Mouse (Mus musculus): ENCODE results near the gene Dnajc17.

Gene Dnajc17

DNA sequence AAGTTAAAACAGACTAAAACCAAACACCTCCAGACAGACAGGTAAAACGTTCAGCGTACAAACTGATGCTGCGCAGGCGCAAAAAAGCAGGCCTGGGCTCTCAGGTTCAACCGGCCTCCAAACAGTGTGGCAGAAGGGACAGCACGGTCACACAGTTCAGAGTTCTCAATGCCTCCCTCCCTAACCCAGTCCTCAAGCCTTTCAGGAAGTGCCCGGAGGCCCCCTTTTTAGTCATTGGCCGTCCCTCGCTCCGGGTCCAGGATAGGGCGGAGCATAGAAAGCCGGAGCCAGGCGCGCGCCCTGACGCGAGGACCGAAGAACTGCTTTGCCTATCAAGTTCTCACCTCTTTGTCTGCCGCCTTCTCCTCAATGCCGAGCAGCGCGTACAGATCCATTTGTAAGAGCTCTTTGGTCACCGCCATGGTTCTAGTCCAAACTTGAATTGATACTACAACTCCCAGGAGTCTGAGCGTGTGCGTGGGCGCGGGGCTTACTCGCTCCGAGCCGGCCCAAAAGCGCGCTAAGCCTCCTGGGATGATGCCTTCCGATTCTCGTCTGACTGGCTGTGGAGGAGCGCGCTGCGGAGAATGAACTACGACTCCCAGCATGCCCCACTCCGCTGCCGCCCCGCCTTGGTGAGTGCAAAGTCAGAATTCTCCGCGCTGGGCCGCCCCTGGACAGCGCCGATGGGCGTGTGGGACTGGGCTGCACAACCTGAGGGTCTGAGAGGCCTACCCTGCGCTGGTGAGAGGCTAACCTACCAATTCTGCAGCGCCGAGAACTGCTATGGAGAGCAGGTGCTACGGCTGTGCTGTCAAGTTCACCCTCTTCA, at the start of gene Dnajc17, which contains the start of gene Zfyve19:
TSS of gene Dnajc17 (minus strand) at position 452 of the 832 bp plus-strand sequence.
TSS of gene Zfyve19 (plus strand) at position 274 of the 832 bp plus-strand sequence.
- DNase-seq (ENCODE audit: low spot score), result peak; percentile 96

DNA sequence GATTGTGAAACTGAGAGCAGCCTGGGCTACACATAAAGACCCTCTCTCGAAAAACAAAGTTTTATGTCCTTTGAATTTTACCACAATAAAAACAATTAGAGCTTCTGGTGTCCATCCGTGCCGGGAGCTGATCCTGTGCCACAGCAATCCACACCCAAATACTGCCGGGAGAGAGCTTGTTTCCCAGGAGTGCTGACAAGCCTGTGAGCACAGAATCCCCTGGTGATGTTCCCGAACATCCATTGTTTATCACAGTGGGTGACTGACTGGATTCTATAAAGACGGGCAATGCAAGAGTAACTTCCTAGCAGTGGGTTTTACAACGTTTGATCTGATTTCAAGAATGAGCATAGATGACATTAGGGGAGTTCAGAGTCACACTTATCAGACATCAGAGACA, 46.4 kb upstream of the Dnajc17 start:
- no peak for DNase-seq (ENCODE audit: low spot score)

DNA sequence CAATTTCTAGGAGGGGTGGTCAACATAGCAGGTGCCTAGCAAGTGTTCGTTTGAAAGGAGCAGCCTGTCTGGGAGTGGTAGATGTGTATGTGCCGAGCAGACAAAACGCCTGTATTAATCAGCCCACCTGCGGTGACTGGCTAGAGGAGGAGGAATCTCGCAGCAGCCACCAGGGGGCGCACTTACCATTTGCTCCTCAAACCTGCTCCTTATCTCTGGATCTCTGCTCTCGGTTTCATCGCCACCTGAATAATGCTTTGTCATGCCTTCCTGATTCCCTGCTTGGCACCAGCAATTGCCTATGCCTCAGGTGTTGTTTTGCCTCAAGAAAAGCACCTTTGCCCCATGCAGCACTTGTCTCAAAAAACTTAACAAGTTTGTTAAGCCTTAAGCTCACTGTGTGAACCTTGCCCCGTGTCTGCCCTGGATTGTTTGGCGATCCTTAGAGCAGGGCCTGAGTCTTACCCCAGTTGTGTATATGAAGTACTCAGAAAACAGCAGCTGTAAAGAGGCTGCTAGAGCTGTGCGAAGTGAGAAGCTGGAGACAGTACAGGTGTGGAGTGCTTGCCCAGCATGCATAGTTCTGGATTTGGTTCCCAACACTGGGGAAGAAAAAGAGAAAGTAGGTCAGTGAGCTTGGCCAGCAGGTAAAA, 42.4 kb upstream of the Dnajc17 start:
- DNase-seq (ENCODE audit: low spot score), result peak; percentile 88

DNA sequence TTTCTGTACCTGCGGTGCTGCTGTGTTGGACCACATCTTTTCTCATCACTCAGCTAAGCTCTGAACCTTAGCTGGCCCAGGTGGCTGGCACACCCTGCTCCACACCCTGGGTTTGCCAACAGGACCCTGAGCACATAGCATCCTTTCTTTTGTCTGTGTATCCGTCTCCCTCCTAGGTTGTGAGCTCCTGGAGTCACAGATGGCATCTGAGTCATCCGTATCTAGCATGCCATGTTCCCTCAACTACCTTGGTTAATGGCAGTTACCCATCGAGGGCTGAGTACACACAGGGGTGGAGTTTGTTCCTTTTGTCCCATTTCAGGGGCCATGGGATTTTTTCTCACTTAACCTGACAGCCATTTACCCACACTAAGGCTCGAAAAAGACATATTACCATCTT, 41.8 kb upstream of the Dnajc17 start:
- DNase-seq (ENCODE audit: low spot score), result peak; percentile 24

DNA sequence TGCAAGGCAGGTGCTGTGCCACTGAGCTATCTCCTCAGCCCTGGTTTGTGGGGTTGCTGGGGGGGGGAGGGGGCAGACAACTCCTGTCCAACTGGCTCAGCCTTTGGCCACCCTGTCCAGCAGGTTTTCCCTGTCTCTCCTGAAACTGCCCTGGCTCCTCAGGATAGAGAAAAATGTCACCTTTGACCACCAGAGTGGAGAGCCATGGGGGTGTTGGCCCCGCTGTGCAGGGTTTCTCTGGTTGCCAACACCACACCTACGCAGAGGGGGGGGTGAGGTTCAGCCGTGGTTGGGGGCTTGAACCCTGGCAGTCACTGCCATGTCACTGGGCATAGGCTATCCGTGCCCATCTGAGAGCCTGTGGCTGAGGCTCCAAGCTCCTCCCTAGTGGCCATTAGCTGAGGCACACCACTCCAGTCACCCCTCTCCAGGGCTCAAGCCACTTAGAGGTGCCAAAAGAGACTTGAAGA, 41.0 kb upstream of the Dnajc17 start:
- DNase-seq (ENCODE audit: low spot score), result no peak

DNA sequence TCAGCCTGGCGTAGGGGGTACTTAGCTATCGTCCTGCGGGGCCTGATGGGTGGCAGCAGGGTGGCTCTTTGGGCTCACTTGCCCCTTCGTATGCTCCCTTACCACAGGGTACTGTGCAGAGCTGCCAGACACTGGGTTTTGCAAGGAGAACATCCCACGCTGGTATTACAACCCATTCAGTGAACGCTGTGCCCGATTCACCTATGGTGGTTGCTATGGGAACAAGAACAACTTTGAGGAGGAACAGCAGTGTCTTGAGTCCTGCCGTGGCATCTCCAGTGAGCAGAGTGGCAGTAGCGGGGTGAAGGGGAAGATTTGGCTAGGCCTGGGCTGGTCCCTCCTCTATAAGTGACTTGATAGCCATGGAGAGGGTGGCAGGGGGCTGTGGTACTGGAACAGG, 39.3 kb upstream of the Dnajc17 start:
- DNase-seq (ENCODE audit: low spot score), result no peak

DNA sequence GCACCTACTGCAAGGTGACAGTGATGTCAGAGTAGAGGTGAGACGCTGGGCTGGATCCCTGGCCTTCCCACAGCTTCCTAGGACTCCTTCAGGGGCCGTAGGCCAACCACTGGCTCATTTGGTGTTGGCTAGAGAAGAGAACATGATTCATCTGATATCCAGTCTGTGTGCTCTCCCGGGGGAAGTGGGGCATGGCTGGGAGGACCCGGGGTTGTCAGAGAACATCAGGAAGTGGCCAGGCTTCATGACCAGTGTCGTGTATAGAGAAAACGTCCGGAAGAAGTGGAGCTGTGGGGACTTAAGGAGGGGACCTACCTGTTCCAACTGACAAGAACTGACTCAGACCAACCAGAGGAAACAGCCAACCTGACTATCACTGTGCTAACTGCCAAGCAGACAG, 36.7 kb upstream of the Dnajc17 start:
- DNase-seq (ENCODE audit: low spot score), result no peak

DNA sequence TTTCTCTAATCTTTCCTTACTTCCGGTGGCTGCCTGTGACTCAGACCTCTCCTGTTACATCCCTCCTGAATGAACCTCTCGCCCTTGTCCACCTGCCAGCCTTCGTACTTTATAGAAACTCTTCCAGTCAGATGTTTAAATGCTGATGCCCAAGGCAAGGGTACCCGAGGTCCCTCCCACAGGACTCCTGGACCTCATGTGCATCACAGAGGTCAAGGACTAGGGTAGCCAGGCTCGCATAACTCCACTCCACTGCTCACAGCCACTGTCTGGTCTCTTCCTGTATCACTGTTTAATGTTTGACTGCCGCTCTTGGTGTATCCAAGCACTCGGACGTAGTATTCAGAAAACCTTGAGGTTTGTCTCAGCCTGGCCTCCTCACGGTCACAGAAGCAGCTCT, 34.0 kb upstream of the Dnajc17 start:
- DNase-seq (ENCODE audit: low spot score), result no peak

DNA sequence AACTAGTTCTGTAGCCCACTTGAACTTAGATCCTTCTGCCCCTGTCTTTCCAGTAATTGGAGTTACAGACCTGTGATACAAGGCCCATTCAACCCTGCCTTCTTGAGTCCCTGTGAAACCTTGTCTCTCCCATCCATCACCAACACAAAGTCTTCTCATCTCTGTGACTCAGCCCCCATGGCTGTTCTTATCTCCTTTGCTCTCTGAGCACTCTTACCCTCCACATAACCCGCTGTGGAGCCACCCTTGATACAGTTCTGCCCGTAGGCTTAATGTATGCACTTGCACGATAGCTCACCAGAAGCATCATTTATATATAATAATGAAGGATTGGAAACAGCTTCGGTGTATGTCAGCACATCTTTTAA, 32.2 kb upstream of the Dnajc17 start:
- DNase-seq (ENCODE audit: low spot score), result no peak

DNA sequence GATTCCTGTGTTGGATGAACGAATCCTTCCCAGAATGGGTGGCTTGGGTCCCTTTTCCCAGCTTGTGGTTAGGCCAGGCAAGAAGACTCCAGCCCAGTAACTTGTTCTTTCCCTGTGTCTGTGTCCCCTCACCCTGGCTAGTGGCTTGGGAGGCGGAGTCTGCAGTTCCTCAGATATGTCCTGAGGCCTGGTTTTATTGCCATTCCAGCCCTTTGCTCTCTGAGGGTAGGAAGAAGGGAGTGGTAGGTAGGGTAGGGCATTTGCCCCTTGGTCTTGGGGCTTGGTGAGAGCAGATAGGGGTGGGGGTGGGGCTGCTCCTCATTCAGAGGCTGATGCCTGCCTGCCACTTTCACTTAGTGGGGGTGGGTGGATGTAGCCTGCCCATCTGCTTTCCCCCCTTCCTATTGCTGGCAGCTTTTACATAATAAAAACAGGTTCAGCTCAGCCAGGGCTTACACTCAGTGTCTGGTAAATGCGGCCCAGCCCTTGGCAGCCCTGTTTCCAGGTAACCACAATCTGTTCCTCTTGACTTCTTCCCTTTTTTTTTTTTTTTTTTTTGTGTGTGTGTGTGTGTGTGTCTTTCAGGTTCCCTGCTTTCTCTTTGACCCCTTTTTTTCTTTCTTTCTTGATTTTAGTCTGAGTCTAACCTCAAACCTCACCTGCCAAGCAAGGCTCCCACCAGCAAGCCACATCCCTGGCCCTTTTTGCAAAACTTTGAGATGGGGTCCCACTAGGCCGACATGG, 31.7 kb upstream of the Dnajc17 start:
- DNase-seq (ENCODE audit: low spot score), result no peak

DNA sequence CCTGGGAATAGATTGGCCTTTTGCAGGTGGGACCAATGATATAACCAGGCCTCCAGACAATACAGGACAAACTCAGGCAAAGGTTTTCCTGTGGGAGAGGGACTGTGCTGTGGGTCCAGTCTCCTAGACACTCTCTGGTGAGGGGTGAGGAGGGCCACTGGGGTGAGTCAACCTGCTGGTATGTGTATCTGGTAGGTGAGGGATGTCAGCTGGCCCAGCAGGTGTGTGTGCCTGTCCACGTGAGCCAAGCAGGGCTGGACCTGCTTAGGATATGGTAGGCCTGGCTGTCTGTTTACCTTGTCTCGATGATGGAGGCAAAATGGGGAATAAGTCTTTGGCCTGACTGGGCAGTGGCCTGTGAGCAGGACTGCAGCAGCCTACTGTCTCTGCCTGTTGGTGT, 30.1 kb upstream of the Dnajc17 start:
- DNase-seq (ENCODE audit: low spot score), result no peak

DNA sequence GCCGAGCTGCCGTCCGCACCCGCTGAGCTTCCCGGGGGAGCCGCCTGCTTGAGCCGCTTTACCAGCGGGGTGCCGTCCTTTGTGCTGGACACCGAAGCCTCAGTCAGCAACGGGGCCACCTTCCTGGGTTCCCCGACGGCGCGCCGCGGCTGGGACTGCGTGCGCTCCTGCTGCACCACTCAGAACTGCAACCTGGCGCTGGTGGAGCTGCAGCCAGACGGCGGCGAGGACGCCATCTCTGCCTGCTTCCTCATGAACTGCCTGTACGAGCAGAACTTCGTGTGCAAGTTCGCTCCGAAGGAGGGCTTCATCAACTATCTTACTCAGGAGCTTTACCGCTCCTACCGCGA, 29.3 kb upstream of the Dnajc17 start:
- DNase-seq (ENCODE audit: low spot score), result peak; percentile 43

DNA sequence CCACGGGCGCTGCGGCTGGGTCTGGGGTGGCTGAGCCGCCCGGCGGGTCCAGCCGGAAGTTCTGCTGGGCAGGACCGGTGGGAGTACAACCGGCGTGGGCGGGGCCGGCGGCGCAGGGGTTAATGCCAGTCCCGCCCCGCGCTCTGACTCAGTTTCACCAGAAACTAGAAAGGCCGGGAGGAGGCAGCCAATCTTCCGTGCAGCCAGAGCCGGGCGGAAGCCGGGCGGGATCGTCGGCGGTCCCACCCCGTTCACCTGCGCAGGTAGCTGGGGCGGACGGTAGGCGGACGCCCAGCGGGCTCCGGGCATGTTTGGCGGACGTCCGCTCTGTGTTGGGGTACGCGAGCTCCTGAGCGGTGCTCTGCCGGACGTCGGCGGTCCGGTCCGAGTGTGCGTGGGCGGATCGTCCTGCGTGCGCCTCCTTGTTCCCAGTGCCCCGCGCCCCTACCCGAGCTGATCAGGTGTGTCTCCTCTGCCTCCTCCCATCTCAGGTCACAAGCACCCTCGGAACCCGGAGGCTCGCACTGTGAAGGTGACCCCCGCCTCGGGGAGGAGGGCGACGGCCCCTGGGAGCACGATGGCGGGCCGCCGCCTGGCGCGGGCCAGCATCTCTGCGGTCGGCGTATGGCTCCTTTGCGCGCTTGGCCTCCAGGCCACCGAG, 28.7 kb upstream of the Dnajc17 start, which contains the start of gene Spint1:
TSS of gene Spint1 (plus strand) at position 153 of the 661 bp plus-strand sequence.
- no peak for DNase-seq (ENCODE audit: low spot score)

DNA sequence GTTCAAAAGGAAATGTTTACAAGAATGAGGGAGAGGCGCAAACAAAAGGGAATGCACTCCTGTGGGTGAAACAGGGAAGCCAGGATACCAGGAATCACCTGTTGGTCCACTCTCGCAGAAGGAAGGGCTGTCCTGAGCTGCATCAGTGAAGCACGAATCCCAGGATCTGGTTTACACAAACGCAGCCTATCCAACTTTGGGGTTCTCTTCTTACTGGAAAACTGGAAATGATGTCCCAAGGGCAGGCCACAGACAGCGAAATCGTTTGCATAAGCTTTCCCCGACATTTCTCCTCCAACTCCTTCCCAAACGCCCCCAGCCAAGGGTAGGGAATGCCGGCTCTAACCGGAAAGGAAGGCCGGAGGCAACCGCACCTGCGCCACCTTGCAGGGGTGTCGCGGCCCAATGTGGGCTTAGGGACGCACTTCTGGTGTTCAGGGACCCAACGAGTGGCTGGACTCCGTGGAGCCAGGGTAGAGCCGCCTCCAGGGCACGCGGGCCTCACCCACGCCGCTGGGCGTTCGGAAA, 28.2 kb upstream of the Dnajc17 start:
- DNase-seq (ENCODE audit: low spot score), result peak; percentile 36

DNA sequence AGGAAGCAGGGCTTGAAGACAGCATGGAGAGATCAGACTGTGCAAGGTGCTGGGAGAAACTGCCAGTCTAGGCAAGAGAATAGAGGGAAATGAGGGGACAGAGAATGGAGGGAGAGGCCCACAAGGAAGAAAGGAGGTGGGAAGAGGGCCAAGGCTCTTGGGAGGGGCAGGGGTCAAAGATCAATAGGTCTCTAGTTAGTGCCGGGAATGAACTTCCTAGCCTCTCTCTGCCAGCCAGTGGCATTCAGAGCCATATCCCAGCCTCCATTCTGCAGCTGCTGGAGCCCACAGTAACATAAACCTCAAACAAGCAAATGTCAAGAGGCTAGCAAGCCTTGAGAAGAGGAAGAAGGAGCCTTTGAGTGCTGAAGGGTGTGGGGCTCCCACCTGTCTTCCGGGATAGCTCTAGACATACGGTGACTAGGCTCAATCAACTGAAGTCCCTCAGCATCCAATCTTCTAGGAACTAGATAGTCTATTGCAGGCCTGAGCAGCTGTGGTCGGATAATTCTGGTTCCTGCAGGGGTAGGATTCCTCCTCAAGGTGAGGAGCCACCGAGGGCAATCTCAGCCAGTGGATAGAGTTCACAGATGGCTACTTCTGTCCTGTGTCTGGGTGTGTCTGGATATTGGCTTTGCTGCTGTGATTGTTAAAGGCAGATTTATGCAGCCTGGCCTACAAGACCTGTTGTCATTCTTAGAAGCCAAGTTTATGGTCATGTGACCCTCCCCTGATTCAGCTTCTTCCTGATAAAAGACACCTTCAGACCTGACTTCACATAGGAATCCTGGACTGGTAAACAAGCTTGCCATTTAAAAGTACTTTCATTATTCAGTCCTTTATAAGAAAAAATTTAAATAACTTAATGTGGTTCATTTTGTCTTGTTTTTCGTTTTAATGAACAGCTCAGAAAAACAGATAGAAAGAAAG, 21.4 kb upstream of the Dnajc17 start, which contains the start of gene Ppp1r14d:
TSS of gene Ppp1r14d (minus strand) at position 132 of the 930 bp plus-strand sequence.
- no peak for DNase-seq (ENCODE audit: low spot score)

DNA sequence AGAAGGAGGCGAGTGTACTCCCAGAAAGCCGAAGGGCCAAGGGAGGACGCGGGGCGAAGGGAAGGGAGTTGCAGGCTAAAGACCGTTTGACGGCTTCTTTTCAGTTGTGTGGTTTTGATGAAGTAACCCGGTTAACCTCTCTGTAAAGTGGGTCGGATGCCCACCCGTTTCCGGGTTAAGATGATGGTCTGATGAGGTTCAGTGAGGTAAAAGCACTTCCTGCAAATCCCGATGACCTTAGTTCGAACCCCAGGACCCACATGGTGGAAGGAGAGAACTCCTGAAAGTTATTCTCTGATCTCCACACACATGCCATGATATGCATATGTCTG, 547 bp upstream of the Dnajc17 start:
- no peak for DNase-seq (ENCODE audit: low spot score)

DNA sequence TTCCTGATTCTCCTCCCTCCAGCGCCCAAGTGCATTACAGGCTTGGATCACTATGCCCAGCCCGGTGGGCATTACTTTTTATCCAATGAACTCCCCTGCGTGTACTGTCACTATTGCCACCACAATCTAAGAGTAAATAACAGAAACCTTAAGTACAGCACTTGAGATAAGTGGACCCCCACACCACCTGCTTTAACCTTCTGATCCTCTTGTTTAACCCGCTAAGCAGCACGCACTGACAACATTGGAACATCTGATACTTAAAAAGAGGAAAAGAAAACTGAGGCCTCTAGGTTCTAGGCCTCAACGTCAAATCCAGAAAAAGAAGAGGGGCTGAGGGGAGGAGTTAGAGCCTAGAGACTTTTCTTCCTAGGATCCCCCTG, 643 bp downstream of the Dnajc17 start:
- no peak for DNase-seq (ENCODE audit: low spot score)

DNA sequence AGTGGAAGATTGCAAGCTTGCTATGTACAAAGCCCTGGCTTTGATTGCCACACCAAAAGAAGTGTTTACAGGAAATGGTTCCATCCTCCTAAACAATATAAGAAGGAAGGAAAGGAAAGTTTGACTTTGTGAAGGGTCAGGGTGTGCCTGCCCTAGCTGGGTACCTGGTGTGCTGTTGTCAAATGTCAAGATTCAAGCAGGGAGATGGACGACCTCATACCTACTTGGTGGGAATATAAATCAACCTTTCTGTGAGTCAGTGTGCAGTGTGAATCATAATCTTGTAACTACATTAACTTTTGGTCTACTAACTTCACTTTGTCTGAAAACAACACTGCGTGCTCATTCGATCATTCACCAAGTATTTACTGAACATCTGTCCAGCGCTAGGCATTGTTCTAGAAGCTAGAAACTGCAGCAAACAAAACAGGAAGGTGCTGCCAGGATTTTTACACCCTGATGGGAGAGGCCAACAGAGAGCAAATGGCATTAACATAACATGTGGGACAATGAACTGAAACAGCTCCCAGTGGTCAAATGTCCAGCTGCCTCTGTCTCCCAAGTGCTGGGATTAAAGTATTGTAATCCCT, 4.6 kb downstream of the Dnajc17 start:
- no peak for DNase-seq (ENCODE audit: low spot score)

DNA sequence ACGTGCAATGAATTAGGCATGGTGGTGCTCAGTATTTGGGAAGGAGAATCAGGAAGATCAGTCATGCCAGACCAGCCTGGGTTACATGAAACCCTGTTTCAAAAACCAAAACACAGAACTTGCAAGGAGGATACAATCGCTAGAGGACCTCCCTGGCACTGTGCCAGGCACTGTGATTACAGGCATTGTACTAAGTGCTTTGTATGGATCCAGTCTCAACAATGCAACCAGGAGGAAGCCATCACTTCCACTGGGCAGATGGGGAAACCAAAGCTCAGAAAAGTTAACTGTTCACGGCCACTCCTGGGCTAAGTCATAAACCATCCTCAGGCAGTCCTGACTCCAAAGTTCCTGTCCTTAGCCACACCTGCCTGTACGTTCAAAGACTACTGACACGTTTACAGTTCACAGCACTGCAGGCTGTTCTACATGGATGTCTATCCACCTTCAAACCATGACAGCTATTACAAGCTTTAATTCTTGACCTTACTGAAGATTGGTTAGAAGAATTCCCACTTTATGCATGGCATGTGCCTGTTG, 5.6 kb downstream of the Dnajc17 start:
- DNase-seq (ENCODE audit: low spot score), result peak; percentile 54

DNA sequence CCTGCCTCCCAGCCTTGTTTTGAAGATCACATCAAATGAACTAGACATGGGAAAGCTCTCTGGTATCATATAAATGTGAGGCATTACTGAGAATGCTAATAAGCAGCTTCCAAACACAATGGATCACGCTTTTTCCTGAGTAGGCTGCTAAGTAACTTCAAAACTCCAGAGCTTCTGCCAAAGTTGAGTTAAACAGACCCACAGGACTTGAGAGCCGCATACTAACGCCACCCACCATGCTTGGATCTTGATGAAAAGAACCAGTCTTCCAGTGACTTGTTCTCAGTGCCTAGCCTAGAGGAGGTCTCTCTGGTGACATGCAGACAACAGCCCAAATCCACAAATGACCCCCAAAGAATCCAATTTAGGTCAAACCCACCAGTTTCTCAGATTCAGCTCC, 9.7 kb downstream of the Dnajc17 start:
- no peak for DNase-seq (ENCODE audit: low spot score)

Measured in MN1 (cell line).